Mouse (Mus musculus) left cerebral cortex, postnatal 36 days (tissue): ENCODE measurements at regions not wholly inside any gene's neighbourhood (a gene's known extent, or its start where the extent isn't known, plus 50 kb on each side); places are given as distances from the start of the nearest gene placed in this dataset.

Experiments used
- DNase-seq, 2 experiments: peaks; one replicate each; pipeline ENCODE4 v3.0.0; 2021 to 2022; ENCODE audit warnings: low spot score in 2 of 2, mixed read lengths in 1 of 2
- intact Hi-C: fragments of 180-260 bp; cut with DNase I; formaldehyde crosslinking; loops from one replicate; pipeline ENCODE4 v1.15.1; 2025

DNA sequence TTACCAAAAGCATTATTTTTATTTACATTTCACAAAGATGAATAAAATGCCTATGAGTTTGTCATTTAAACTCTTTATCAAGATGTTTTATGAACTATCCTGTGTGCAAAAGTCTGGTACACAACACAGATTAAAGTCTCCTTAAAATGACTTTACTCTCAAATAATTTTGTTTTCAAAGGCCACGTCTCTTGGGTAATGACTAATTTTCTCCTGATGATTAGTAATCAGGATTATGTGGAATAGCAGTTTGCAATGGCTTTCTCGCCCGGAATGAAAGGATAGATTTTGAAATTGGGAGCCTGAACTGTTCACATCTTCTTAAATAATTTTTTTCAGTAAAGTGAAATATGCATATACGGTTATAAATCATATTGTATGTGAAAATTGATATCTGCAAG lies 225.8 kb upstream of the Adamts5 start:
- intact Hi-C loops: no loop called here
- no peak for DNase-seq

DNA sequence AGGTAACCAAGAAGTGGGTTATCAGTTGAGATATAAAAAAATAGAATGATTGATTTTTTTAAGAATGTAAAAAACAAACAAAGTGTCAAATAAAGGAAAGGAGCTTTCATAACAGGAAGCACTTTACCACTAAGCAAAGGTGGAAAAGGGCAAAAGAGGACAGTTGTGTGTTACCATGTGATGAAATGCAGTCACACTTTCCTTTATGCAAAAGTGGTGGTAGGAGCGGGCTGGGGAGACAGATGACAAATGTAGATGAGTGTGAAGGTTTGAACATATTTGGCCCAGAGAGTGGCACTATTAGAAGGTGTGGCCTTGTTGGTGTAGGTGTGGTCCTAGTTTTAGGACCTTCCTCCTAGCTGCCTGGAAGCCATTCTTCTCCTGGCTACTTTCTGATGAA lies 222.6 kb upstream of the Adamts5 start:
- no peak for DNase-seq
- intact Hi-C loops: no loop called here

DNA sequence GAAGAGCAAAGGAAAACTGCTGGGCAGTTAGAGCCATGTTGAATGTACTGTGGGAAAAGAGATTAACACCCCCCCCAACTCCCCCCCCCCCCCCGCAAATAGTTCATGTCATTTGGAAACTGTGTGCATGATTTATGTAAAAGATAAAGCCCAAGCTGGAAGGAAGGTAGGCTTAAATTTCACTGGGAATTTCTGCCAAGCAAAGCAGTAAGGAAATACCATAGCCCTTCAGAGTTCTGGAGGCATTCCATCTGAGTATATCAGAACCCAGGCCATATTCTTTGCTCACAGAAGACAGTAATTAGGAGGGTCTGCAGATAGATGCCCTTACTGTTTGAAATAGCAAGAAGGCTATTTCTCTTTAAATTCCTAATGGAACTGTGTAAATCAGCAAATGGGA lies 221.3 kb upstream of the Adamts5 start:
- intact Hi-C loops: no loop called here
- no peak for DNase-seq

DNA sequence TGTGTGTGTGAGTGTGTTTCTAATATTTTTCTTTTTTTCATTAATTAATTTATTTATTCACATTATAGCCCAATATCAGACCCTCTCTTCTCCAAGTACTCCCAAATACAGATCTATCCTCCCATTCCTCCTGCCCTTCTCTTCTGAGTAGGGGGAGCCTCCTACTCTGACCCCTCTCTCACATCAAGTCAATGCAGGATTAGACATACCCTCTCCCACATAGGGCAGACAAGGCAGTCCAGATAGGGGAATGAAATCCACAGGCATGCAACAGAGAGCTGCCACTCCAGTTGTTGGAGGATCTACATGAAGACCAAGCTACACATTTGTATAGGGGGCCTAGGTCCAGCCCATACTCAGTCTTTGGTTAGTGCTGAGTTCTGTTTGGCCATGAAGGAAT lies 216.3 kb upstream of the Adamts5 start:
- DNase-seq: no peak
- intact Hi-C loops: no loop called here

DNA sequence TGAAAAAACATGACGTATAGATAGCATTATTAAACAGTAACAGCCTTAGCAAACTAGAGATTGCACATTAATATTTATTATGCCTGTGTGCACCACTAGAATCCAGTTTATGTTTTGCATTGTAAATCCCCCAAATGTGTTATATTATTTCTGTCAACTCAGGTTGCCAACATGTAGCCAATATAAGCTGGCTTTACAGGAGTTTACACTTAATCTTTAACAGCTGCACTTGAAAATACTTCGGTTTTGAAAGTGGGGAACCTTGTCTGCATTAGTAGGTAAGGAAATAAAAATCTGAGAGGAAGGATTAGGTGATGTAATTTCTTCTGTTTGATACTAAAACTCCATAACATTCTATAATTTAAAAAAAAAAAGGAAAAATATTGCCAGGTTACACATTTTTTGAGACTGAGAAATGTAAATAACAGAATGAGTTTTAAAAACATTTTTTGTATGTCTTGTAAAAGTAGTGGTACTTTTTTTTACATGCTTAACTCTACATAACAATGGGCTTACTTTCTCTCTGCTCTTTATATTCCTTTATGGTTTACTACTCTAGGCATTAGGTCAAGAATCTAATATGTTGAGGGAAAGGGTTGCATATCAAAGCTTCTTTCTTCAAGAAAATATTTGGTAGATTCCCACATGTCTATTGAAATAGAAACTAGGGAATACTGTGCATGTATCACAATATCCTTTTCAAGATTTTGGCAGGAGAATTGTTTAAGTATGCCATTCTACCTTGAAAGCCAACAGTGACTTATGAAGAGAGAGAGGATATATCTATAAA lies 214.2 kb upstream of the Adamts5 start:
- intact Hi-C loops: no loop called here
- no peak for DNase-seq

DNA sequence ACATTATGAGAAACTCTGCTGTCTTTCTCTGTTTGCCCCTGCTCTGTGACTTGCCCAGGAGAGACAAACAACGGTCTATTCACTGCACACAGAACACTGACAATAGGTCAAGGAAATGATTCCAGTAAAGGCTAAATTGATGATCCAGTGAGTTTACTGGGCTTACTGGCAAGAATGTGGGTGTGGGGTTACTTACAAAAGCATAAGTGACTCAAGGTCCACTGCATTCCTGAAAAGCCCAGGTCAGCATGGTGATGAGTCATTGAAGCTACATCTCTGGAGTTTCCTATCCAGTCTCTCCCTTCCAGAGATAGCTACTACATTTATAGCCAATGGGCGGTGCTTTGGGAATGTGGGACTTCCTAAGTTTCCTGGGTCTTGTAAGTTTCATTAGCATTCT lies 192.8 kb upstream of the Adamts5 start:
- intact Hi-C loops: no loop called here

DNA sequence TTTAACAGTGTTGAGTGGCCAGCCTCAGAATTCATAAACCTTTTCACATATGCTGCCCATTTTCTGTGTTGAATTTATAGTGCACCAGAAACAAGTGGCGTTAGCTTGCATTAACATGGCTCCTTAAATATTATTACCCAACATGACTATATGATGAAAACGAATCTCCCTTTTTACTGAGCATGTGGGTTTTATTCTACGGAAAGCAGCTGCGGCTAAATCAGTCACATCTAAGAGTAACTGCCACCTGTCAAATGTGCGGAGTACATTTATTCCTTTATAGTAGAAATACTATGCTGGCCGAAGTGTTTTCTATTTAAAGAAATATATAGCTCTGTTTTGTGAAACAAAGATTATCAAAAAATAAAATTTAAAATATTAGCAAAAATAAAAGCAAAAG lies 188.5 kb upstream of the Adamts5 start:
- intact Hi-C loops: no loop called here
- no peak for DNase-seq

More for the DNA sequence above, 192.8 kb upstream of the Adamts5 start:
- DNase-seq: no peak

DNA sequence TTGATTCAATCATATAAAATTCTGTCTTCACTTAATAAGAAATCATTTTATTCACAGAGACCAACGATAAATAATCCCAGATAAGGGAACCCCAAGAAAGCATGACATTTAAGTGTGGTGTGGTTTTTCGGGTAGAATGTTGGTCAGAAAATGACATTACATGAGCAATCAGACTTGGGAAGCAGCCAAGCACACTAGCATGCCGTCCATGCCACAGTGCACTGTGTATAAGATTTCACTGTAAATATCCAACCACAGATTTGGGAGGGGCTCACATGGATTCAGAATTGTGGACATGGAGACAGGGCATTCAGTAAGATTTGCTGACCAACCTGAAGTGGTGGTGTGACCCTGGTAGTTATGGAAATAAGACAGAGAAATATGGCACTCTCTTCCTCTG lies 185.8 kb upstream of the Adamts5 start:
- DNase-seq: no peak
- intact Hi-C loops: no loop called here

DNA sequence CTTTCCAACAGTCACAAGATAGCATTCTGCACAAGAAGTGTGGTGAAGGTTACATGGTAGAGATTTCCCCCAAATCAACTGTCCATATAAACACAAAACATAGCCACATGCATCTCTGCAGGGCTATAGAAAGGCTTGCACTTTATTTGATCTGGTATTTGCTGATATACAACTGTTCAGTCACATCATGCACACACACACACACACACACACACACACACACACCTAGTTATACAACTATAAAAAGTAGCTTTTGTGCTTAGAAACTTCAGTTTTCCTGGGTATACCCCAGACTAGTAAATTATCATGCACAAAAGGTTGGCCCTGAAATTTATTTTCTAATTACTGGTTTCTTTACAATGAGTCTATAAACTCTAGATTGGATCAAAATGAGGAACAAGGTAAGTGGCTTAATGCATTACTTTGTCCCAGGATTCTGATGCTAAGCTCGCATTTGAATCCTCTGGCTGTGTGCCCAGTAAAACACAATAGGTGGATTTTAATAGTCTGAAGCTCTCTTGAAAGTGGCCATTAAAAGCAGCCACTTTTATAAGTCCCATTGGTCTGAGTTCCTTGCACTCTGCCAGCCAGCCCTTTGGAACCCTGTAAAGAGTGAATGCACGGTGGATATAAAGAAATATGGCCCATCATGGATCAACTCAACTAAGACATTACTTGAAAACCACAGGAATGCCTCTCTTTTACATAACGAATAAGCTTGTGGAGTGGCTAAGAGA lies 166.2 kb upstream of the Adamts5 start:
- intact Hi-C loops: no loop called here
- DNase-seq: no peak

DNA sequence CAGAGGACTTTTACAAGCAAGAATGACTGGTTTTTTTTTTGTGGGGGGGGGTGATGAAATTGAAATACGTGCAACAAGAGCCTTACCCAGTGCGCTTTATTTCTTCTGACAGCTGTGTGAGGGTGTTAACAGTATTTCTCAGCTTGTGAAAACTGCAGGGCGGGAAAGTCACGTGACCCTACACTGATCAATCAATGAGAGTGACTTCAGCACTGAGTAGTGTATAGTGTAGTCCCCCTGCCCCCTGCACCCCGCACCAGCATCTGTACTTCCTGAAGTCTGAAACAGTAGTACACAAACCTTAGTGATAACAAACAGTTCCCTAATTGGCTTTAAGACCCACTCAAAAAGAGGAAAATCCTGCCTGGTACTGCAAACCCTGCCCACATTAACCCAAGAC lies 158.5 kb upstream of the Adamts5 start:
- DNase-seq: no peak
- intact Hi-C loops: no loop called here

DNA sequence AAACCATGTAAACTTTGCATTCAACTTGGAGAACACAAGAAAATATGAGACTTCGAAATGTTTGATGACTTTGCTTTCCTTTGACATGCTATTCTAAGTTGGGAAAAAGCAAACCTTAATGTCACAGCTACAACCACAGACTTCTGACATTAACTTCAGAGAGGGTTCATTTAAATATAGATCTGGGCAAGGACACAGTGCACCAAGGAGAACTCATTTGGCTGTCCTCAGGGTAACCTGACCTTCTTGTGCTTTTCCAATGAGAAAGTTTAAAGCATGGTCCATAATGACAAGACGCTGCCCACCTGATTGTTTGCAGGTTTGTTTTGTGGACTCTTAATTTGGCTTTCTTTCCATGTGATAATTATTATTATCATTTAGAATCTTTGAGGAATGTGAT lies 143.1 kb upstream of the Adamts5 start:
- intact Hi-C loops: no loop called here

DNA sequence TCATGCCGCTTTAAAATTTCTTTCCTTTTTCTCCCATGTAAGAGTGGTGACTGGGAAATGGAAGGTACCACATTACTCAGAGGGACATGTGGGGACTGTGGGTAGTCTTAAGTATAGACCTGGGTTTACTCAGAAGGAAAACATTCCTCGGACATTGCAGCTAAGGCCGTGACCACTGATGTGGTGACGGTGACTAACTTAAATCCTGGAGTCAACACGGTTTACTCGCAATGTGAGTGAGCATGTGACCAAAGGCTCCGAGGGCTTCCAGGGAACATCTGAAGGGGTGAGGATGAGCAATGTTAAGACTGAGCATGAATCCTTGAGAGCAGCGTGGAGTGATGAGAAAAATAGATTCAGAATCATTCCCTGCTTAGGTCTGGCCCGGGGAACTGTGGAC lies 133.1 kb upstream of the Adamts5 start:
- intact Hi-C loops: no loop called here

More for the DNA sequence above, 143.1 kb upstream of the Adamts5 start:
- DNase-seq: no peak

DNA sequence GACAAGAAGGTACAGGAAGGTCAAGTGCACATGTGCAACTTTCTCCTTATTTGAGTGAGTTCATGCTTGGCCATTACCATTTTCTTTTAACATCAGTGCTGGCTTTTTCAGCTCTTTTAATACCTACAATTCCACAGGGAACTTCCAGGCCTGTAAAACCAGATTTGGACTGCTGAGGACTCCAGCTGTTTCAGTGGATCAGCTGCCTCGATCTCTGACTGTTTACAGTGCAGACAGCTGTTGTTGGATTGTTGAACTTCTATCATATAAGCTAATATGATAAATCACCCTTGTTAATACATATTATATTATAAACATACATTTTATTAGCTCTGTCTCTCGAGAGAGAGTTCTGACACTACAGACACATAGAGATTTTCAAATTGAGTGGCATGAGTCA lies 126.1 kb upstream of the Adamts5 start:
- DNase-seq: no peak
- intact Hi-C loops: no loop called here

More for the DNA sequence above, 133.1 kb upstream of the Adamts5 start:
- no peak for DNase-seq

DNA sequence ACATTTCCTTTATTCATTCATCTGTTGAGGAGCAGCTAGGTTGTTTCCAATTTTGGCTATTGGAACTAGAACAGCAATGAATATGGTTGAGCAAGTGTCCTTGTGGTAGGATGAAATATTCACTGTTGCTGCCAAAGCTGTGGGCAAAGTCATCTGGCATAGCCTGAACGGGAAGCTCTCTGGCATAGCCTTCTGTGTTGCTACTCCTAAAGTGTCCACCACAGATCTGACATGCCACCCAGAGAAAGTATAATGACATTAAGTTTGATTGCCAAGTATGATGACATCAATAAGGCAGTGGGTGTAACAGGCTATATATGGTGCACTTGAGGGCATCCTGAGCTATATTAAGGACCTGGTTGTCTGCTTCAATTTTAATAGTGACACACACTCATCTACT lies 113.7 kb upstream of the Adamts5 start:
- intact Hi-C loops: no loop called here

DNA sequence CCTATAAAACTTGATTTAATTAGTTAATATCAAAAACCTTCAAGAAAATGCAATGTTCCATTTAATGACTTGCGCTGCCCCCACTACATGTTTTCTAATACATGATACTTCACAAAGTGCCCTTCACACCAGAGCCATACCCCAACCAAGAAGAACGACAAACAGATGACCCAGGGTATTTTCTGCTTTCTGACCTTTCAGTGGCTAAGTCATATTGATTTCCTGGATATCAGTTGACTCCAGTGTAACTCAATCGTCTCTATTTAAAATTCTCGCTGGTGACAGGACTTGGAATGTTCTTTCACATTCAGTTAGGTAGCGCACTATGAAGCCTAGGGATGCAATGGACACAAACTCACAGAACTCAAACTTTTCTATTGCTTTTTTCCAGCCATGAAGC lies 109.4 kb upstream of the Adamts5 start:
- intact Hi-C loops: no loop called here

More for the DNA sequence above, 113.7 kb upstream of the Adamts5 start:
- peak; percentile 19 to 33 for DNase-seq

DNA sequence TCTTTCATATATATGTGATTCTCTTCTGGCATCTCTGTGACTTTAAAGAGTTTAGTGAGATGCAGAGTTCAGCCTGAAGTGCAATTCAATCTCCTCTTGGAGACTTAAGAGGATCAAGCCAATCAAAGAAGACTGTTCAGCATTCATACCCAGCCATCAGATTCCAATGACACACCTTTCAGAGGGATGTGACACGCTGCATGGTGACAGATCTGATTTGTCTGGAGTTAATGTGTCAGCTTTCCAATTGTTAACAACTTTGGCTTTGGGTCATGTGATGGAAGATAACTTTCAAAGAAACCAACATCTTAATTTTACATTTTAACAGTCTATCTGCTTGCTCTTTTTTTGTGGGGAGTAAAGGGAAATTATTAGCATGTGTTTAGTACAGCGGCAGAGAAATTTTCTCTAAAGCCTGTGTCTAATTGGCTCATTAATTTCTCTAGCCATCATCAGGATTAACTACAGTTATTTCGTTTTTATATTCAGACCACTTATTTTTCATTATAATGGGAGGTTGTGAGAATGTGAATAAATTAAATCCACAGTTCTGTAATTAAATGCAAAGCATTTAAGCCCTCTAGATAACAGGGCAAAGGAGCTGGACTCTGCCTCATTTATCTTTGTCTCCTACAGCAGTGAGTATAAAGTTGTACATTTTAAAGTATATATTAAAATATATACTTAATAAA lies 108.2 kb upstream of the Adamts5 start:
- DNase-seq: no peak
- intact Hi-C loops: no loop called here

More for the DNA sequence above, 109.4 kb upstream of the Adamts5 start:
- no peak for DNase-seq

DNA sequence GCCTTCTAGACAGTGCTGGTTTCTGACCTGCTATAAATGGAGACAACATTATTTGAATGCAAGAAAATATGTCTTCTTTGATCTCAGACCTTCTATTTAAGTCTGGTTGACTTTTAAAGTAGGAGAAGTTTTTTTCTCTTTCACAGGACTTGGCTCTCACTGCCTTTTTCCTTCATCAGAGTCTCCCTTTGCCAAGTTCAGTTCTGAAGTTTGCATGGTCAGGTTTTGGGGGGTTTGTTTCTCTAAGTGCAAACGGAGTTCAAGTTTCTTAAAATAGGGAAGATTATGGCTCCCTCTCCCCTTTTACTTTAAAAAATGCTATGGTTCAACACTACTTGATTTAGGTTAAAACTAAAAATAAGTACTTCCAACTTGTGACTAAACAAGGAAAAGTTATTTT lies 106.2 kb upstream of the Adamts5 start:
- intact Hi-C loops: no loop called here
- DNase-seq: no peak

DNA sequence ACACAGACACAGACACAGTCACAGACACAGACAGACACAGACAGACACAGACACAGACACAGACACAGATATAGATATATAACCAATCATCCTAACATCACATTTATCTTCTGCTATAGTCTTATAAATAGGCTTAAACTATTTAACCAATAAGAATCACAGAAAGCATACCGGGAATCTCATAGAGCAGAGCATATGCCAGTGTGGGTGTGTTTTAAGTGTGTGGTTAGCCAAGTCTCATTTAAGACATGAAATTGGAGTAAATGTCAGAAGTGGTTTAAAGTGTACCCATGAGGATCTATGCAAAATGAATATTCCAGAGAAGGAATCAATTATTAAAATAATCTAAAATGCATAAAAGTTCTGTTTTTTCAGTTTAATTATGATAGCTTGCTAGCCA lies 99.2 kb upstream of the Adamts5 start:
- intact Hi-C loops: no loop called here
- DNase-seq: no peak

DNA sequence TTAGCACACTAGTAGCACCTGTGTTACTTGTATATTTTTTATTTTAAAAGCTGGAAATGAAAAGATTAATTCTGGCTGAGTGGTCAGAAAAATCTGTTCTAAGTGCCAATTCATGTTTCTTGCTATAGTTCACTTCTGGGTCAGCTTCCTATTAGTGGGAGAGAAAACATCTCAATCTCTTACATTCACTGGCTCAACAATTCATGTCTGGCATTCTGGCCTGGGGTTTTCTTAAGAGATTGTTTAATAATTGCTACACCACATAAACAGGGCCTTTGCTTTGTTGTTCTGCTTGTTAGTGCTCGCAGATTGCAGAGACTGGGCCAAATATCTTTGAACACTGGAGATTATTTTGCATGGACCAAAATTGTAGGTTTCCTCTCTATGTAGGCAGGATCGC lies 84.2 kb upstream of the Adamts5 start:
- intact Hi-C loops: no loop called here
- DNase-seq: no peak

DNA sequence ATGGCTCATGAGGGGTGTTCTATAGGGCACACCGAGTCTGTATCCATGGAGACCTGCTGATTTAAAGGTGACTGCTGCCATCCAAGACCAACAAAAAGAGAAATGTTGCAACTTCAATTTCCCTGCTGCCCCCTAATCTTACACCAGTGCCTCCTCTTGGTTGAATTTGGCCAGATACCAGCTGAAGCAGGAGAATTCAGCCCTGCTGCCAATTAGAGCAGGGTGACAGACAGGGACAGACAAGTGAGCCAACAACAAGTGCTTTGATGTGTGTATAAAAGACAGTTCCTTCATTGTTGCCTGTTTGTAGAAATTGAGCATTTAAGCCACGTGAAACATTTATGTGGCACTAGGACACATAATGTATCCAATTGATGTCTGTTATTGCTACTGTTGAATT lies 75.5 kb upstream of the Adamts5 start:
- DNase-seq: no peak
- intact Hi-C loops: no loop called here
